Comparison of ENCODE assay signal across 14 mouse cellular contexts in genomic region chr11:118488907-118489270, GRCm38 (mm10). TPM values are rescaled to one million over a fixed set of nuclear protein-coding genes. Genes with fewer than 3 reads are reported as not detected.
DNase-seq lines count a peak whose midpoint lies in the region; ATAC-seq and TF ChIP-seq lines count a peak whose summit lies in the region.
"Had no signal": no experiment of that assay in that cellular context is flagged by ENCODE, and none has a peak within 500 bp of the region (broad histone marks: within the 10 kb centered on the region; RNA-seq: fewer than 3 reads in every experiment).

No protein-coding gene starts in this region.

- H3K9ac ChIP-seq in hindbrain, embryonic 13.5 days: peak overlapping the region; percentile 14
- H3K9ac ChIP-seq in hindbrain, embryonic 11.5 days (ENCODE audit: low read depth, low read length): no peak overlapping the region
- H3K9ac ChIP-seq in hindbrain, embryonic 14.5 days: no peak overlapping the region
- no peak overlapping the region for H3K9ac ChIP-seq in midbrain, embryonic 16.5 days (ENCODE audit: low read depth, low read length)
- H3K9ac ChIP-seq: liver, embryonic 12.5 days; lung, embryonic 14.5 days had no signal

- H3K27me3 ChIP-seq in hindbrain, embryonic 13.5 days: no peaks in the 10 kb centered on the region
- no peaks in the 10 kb centered on the region for H3K27me3 ChIP-seq in hindbrain, embryonic 11.5 days (ENCODE audit: control insufficient read depth, insufficient read depth, low read length)
- H3K27me3 ChIP-seq in hindbrain, embryonic 14.5 days (ENCODE audit: control insufficient read depth, insufficient read depth, low read length): no peaks in the 10 kb centered on the region
- H3K27me3 ChIP-seq in midbrain, embryonic 16.5 days (ENCODE audit: control insufficient read depth, insufficient read depth, low read depth, low read length): no peaks in the 10 kb centered on the region

- TF ChIP-seq POLR2A in brain, embryonic 14.5 days (IDR thresholded peaks at IDR 0.05; ENCODE audit: borderline replicate concordance, extremely low read depth, insufficient read depth, insufficient read length, poor library complexity, severe bottlenecking): no peak

- no peak for DNase-seq in hindbrain, embryonic 11.5 days (ENCODE audit: low spot score)
- DNase-seq in brain, embryonic 14.5 days (ENCODE audit: low read depth): peak; percentile 55
- DNase-seq in hindbrain, embryonic 14.5 days (ENCODE audit: low spot score): peak; percentile 55
- DNase-seq in heart, postnatal 25 days (ENCODE audit: low spot score): no peak
- DNase-seq in retina, postnatal 1 day: no peak
- DNase-seq: gastrocnemius, postnatal 14 days; layer of hippocampus, postnatal 36 days; right cerebral cortex, adult 18-20 months had no signal

- no peak overlapping the region for H3K4me3 ChIP-seq in hindbrain, embryonic 13.5 days
- H3K4me3 ChIP-seq in hindbrain, embryonic 11.5 days (ENCODE audit: low read depth, low read length): no peak overlapping the region
- no peak overlapping the region for H3K4me3 ChIP-seq in hindbrain, embryonic 14.5 days (replicated peaks; ENCODE audit: low read length)
- H3K4me3 ChIP-seq in midbrain, embryonic 16.5 days (ENCODE audit: low read depth, low read length): no peak overlapping the region
- H3K4me3 ChIP-seq: liver, embryonic 12.5 days had no signal

- H3K4me2 ChIP-seq in hindbrain, embryonic 13.5 days: no peak overlapping the region
- no peak overlapping the region for H3K4me2 ChIP-seq in hindbrain, embryonic 11.5 days (replicated peaks; ENCODE audit: low read depth, low read length)
- no peak overlapping the region; the same call in 1 of the 2 replicates for H3K4me2 ChIP-seq in hindbrain, embryonic 14.5 days (replicated peaks)
- no peak overlapping the region for H3K4me2 ChIP-seq in midbrain, embryonic 16.5 days (ENCODE audit: low read length)
- H3K4me2 ChIP-seq: liver, embryonic 12.5 days; lung, embryonic 14.5 days had no signal

- peaks cover 80% of the 10 kb centered on the region for H3K4me1 ChIP-seq in hindbrain, embryonic 13.5 days (replicated peaks)
- peaks cover 4% of the 10 kb centered on the region; the same call in 1 of the 2 replicates for H3K4me1 ChIP-seq in hindbrain, embryonic 11.5 days (replicated peaks; ENCODE audit: control insufficient read depth, insufficient read depth, low read length)
- H3K4me1 ChIP-seq in hindbrain, embryonic 14.5 days (replicated peaks; ENCODE audit: control insufficient read depth, insufficient read depth, low read length): peaks cover 32% of the 10 kb centered on the region
- H3K4me1 ChIP-seq in midbrain, embryonic 16.5 days (ENCODE audit: control insufficient read depth, insufficient read depth, low read length): peaks cover 23% of the 10 kb centered on the region

- ATAC-seq in hindbrain, embryonic 13.5 days (ENCODE audit: low FRiP score): no peak
- no peak for ATAC-seq in hindbrain, embryonic 11.5 days (ENCODE audit: low FRiP score)
- ATAC-seq in hindbrain, embryonic 14.5 days (ENCODE audit: low FRiP score): peak; percentile 38; the same call in 1 of the 2 replicates
- no peak for ATAC-seq in midbrain, embryonic 16.5 days
- ATAC-seq: CD4-positive, CD25-positive, alpha-beta regulatory T cell, adult 4 months; liver, embryonic 12.5 days had no signal

- 55% methylated on average over 12 of the region's 12 CpGs for WGBS in hindbrain, embryonic 13.5 days
- 84% methylated on average over 12 of the region's 12 CpGs for WGBS in hindbrain, embryonic 11.5 days
- 51% methylated on average over 12 of the region's 12 CpGs for WGBS in hindbrain, embryonic 14.5 days
- 52% methylated on average over 12 of the region's 12 CpGs for WGBS in midbrain, embryonic 16.5 days

- no peaks in the 10 kb centered on the region for H3K9me3 ChIP-seq in hindbrain, embryonic 13.5 days
- H3K9me3 ChIP-seq in hindbrain, embryonic 11.5 days (ENCODE audit: control insufficient read depth, low read length): no peaks in the 10 kb centered on the region
- no peaks in the 10 kb centered on the region for H3K9me3 ChIP-seq in hindbrain, embryonic 14.5 days (ENCODE audit: control insufficient read depth, low read length)
- H3K9me3 ChIP-seq in midbrain, embryonic 16.5 days (replicated peaks; ENCODE audit: control insufficient read depth, low read length, poor library complexity, severe bottlenecking): no peaks in the 10 kb centered on the region
- H3K9me3 ChIP-seq: liver, embryonic 12.5 days had no signal

- intact Hi-C loops in heart, postnatal 25 days (cut with DNase I): no loop called here

- H3K27ac ChIP-seq in hindbrain, embryonic 13.5 days: peak overlapping the region; percentile 76
- no peak overlapping the region for H3K27ac ChIP-seq in hindbrain, embryonic 11.5 days (ENCODE audit: low read depth, low read length)
- peak overlapping the region; percentile 52 for H3K27ac ChIP-seq in hindbrain, embryonic 14.5 days
- peak overlapping the region; percentile 53 for H3K27ac ChIP-seq in midbrain, embryonic 16.5 days (ENCODE audit: low read length)
- H3K27ac ChIP-seq: liver, embryonic 12.5 days; macrophage had no signal

- H3K36me3 ChIP-seq in hindbrain, embryonic 13.5 days: peaks cover 13% of the 10 kb centered on the region
- no peaks in the 10 kb centered on the region for H3K36me3 ChIP-seq in hindbrain, embryonic 11.5 days (ENCODE audit: control insufficient read depth, insufficient read depth, low read length)
- H3K36me3 ChIP-seq in hindbrain, embryonic 14.5 days (replicated peaks; ENCODE audit: control insufficient read depth, insufficient read depth): peaks cover 7% of the 10 kb centered on the region; the same call in 1 of the 2 replicates
- H3K36me3 ChIP-seq in midbrain, embryonic 16.5 days (ENCODE audit: control insufficient read depth, insufficient read depth, low read length): no peaks in the 10 kb centered on the region

- no peak for TF ChIP-seq CTCF in brain, embryonic 14.5 days (IDR thresholded peaks at IDR 0.05; ENCODE audit: borderline replicate concordance, extremely low read depth, insufficient read depth, insufficient read length)

RNA-seq across cellular contexts. Expression of gene Engase, which starts 12.3 kb away (rescaled TPM):
- polyA plus RNA-seq in hindbrain, embryonic 13.5 days (2015; fragmentation: Nextera tagmentation; extraction: Ambion mirVana): 7.0 and 7.1 TPM in 2 replicates
- 4.7 and 4.8 TPM in 2 replicates for polyA plus RNA-seq in hindbrain, embryonic 11.5 days (2014; fragmentation: Nextera tagmentation; extraction: Ambion mirVana)
- polyA plus RNA-seq in brain, embryonic 14.5 days (2012; rRNA removed): 7.4 and 8.1 TPM in 2 replicates
- 5.0 and 7.4 TPM in 2 replicates for polyA plus RNA-seq in hindbrain, embryonic 14.5 days (2014; fragmentation: Nextera tagmentation; extraction: Ambion mirVana)
- polyA plus RNA-seq in midbrain, embryonic 16.5 days (2015; fragmentation: Nextera tagmentation; extraction: Ambion mirVana): 5.5 and 5.9 TPM in 2 replicates
- 1 to 10 TPM; 5.7 to 6.3 TPM for total RNA-seq in heart, postnatal 25 days (2021)

Comparison
In these comparisons a context has a peak if more than half of its experiments do, and no peak if none do; other contexts are left out.
1. DNase-seq: peak in brain, embryonic 14.5 days (single experiment) and hindbrain, embryonic 14.5 days (single experiment); none in hindbrain, embryonic 11.5 days (single experiment), heart, postnatal 25 days (single experiment) and retina, postnatal 1 day (single experiment).